Mouse (Mus musculus) megakaryocyte, embryonic 14.5 days (primary cell): Measurements from ENCODE around the gene Spin4. TPM values are rescaled to one million over a fixed set of nuclear protein-coding genes. Genes with fewer than 3 reads are reported as not detected.

Experiments used
- H3K27me3 ChIP-seq: replicated peaks from 2 replicates; pipeline ENCODE3; 2012; ENCODE audit warnings: inconsistent platforms
- H3K36me3 ChIP-seq: replicated peaks from 2 replicates; pipeline ENCODE3; 2012; ENCODE audit warnings: low read length, inconsistent platforms, mixed read lengths
- H3K4me1 ChIP-seq: 2 replicates; pipeline ENCODE4 v1.6.1; 2012; ENCODE audit warnings: inconsistent platforms
- H3K4me3 ChIP-seq: replicated peaks from 2 replicates; pipeline ENCODE3; 2012; ENCODE audit warnings: moderate library complexity, mild to moderate bottlenecking, inconsistent platforms
- H3K9me3 ChIP-seq: 2 replicates; pipeline ENCODE4 v1.6.1; 2012; ENCODE audit warnings: inconsistent platforms
- FLI1 ChIP-seq: IDR thresholded peaks from 2 replicates; pipeline ENCODE4 v1.6.1; 2012; ENCODE audit warnings: low read length, inconsistent platforms, mixed read lengths
- GATA1 ChIP-seq: IDR thresholded peaks from 3 replicates; pipeline ENCODE4 v1.6.1; 2012; ENCODE audit warnings: mixed read lengths, low read length, inconsistent platforms, borderline replicate concordance
- polyA plus RNA-seq: library from polyadenylated mRNA; stranded (reverse); fragments of >175 nt; gene quantifications from 2 replicates; pipeline ENCODE4 v1.2.3, GENCODE M21; 2012; ENCODE audit warnings: low replicate concordance; ENCODE audit not compliant: insufficient read depth

Spin4 gene
- not detected in 2 replicates for polyA plus RNA-seq

- Histone ChIP-seq H3K27me3 (peaks cover 17% of the 10 kb centered on the region), H3K9me3 (0 out of 2 replicates have a peak, but pooled peaks cover 4% of the 10 kb centered on the region), H3K36me3 (no peaks in the 10 kb centered on the region), H3K4me3 (peak within 1 kb of the TSS; percentile 93), H3K4me1 (peaks cover 14% of the 10 kb centered on the region)
- TF ChIP-seq FLI1: no peak
- no peak for TF ChIP-seq GATA1
Measured at GRCm38 (mm10) chrX:95026361-95026892, at the start of gene Spin4. TSS of gene Spin4 (minus strand) at chrX:95026682.

- Histone ChIP-seq H3K27me3 (peaks cover 17% of the 10 kb centered on the region), H3K4me3 (no peak overlapping the region), H3K36me3 (no peaks in the 10 kb centered on the region), H3K9me3 (0 out of 2 replicates have a peak, but pooled peaks cover 4% of the 10 kb centered on the region), H3K4me1 (peaks cover 14% of the 10 kb centered on the region)
- no peak for TF ChIP-seq GATA1
- TF ChIP-seq FLI1: no peak
Measured at GRCm38 (mm10) chrX:95027907-95028306, 1.4 kb upstream of the Spin4 start.

GRCm38 (mm10) chrX:95025779-95026360 is 612 bp downstream of the Spin4 start:
- Histone ChIP-seq H3K27me3 (peaks cover 17% of the 10 kb centered on the region), H3K4me3 (peak overlapping the region; percentile 93), H3K9me3 (0 out of 2 replicates have a peak, but pooled peaks cover 4% of the 10 kb centered on the region), H3K36me3 (no peaks in the 10 kb centered on the region), H3K4me1 (peaks cover 14% of the 10 kb centered on the region)
- TF ChIP-seq GATA1 (no peak), FLI1 (no peak)

- no peaks in the 10 kb centered on the region for H3K36me3 ChIP-seq
- H3K4me1 ChIP-seq: no peaks in the 10 kb centered on the region
- H3K27me3 ChIP-seq: peaks cover 7% of the 10 kb centered on the region
- no peaks in the 10 kb centered on the region for H3K9me3 ChIP-seq
- TF ChIP-seq GATA1 (no peak), FLI1 (no peak)
- no peak overlapping the region for H3K4me3 ChIP-seq
Measured at GRCm38 (mm10) chrX:95012033-95012432, 14.4 kb downstream of the Spin4 start.

GRCm38 (mm10) chrX:94998845-94999244 is 27.6 kb downstream of the Spin4 start:
- H3K4me3 ChIP-seq: no peak overlapping the region
- no peaks in the 10 kb centered on the region for H3K36me3 ChIP-seq
- H3K9me3 ChIP-seq: peaks cover 6% of the 10 kb centered on the region
- H3K27me3 ChIP-seq: peaks cover 13% of the 10 kb centered on the region
- no peaks in the 10 kb centered on the region for H3K4me1 ChIP-seq
- TF ChIP-seq GATA1: no peak
- no peak for TF ChIP-seq FLI1

- Histone ChIP-seq H3K27me3 (peaks cover 28% of the 10 kb centered on the region), H3K4me3 (no peak overlapping the region), H3K36me3 (no peaks in the 10 kb centered on the region), H3K9me3 (peaks cover 6% of the 10 kb centered on the region), H3K4me1 (peaks cover 6% of the 10 kb centered on the region; the same call in 1 of the 2 replicates)
- TF ChIP-seq GATA1 (no peak), FLI1 (no peak)
Measured at GRCm38 (mm10) chrX:94994113-94994512, 32.4 kb downstream of the Spin4 start.

GRCm38 (mm10) chrX:94990903-94991302 is 35.6 kb downstream of the Spin4 start:
- H3K36me3 ChIP-seq: no peaks in the 10 kb centered on the region
- peaks cover 6% of the 10 kb centered on the region; the same call in 1 of the 2 replicates for H3K4me1 ChIP-seq
- peaks cover 20% of the 10 kb centered on the region for H3K27me3 ChIP-seq
- no peak overlapping the region for H3K4me3 ChIP-seq
- TF ChIP-seq FLI1: no peak
- no peak for TF ChIP-seq GATA1
- no peaks in the 10 kb centered on the region for H3K9me3 ChIP-seq

- Histone ChIP-seq H3K9me3 (no peaks in the 10 kb centered on the region), H3K27me3 (peaks cover 25% of the 10 kb centered on the region), H3K4me1 (peaks cover 6% of the 10 kb centered on the region; the same call in 1 of the 2 replicates), H3K4me3 (no peak overlapping the region), H3K36me3 (no peaks in the 10 kb centered on the region)
- TF ChIP-seq FLI1 (no peak), GATA1 (no peak)
Measured at GRCm38 (mm10) chrX:94990080-94990825, 36.2 kb downstream of the Spin4 start.

Other genes starting within 250 kb of the Spin4 start
- 0.20 TPM in 1 of 2 replicates, not detected in the other for gene Arhgef9, start 170.2 kb upstream of the Spin4 start, polyA plus RNA-seq